Mouse (Mus musculus): ENCODE measurements at regions not wholly inside any gene's neighbourhood (a gene's known extent, or its start where the extent isn't known, plus 50 kb on each side); places are given as distances from the start of the nearest gene placed in this dataset.
A peak's percentile ranks its signal among the peaks of the same experiment; 100 is the strongest.

- DNase-seq (ENCODE audit: low spot score) = peak; percentile 30
- Histone ChIP-seq H3K36me3 (ENCODE audit: control insufficient read depth, insufficient read depth, low read length) (no peaks in the 10 kb centered on the region), H3K4me3 (ENCODE audit: low read depth, low read length) (peak overlapping the region; percentile 23), H3K4me1 (replicated peaks; ENCODE audit: control insufficient read depth, insufficient read depth, low read length) (no peaks in the 10 kb centered on the region), H3K4me2 (replicated peaks; ENCODE audit: low read depth, low read length) (peak overlapping the region; percentile 37), H3K9ac (ENCODE audit: low read depth, low read length) (no peak overlapping the region), H3K9me3 (ENCODE audit: control insufficient read depth, low read length) (no peaks in the 10 kb centered on the region), H3K27me3 (ENCODE audit: control insufficient read depth, insufficient read depth, low read length) (peaks cover 18% of the 10 kb centered on the region), H3K27ac (ENCODE audit: low read depth, low read length) (no peak overlapping the region)
- WGBS = 3% methylated on average over 27 of the region's 27 CpGs
- 0 out of 2 replicates have a peak, but pooled peaks have one; percentile 49 for ATAC-seq (ENCODE audit: low FRiP score)
Measured at GRCm38 (mm10) chr9:118389481-118390334, 88.3 kb upstream of the Eomes start.

GRCm38 (mm10) chr9:118390679-118391078 lies 87.3 kb upstream of the Eomes start:
- Histone ChIP-seq H3K4me3 (ENCODE audit: low read depth, low read length) (no peak overlapping the region), H3K27ac (ENCODE audit: low read depth, low read length) (no peak overlapping the region), H3K36me3 (ENCODE audit: control insufficient read depth, insufficient read depth, low read length) (no peaks in the 10 kb centered on the region), H3K4me1 (replicated peaks; ENCODE audit: control insufficient read depth, insufficient read depth, low read length) (no peaks in the 10 kb centered on the region), H3K9me3 (ENCODE audit: control insufficient read depth, low read length) (no peaks in the 10 kb centered on the region), H3K27me3 (ENCODE audit: control insufficient read depth, insufficient read depth, low read length) (peaks cover 18% of the 10 kb centered on the region), H3K4me2 (replicated peaks; ENCODE audit: low read depth, low read length) (no peak overlapping the region), H3K9ac (ENCODE audit: low read depth, low read length) (no peak overlapping the region)
- WGBS = 52% methylated on average over 3 of the region's 3 CpGs
- ATAC-seq (ENCODE audit: low FRiP score) = no peak
- DNase-seq (ENCODE audit: low spot score) = no peak

GRCm38 (mm10) chr9:118391715-118392114 lies 86.3 kb upstream of the Eomes start:
- H3K9me3 ChIP-seq (ENCODE audit: control insufficient read depth, low read length) = no peaks in the 10 kb centered on the region
- H3K36me3 ChIP-seq (ENCODE audit: control insufficient read depth, insufficient read depth, low read length) = no peaks in the 10 kb centered on the region
- H3K4me1 ChIP-seq (replicated peaks; ENCODE audit: control insufficient read depth, insufficient read depth, low read length) = no peaks in the 10 kb centered on the region
- H3K4me2 ChIP-seq (replicated peaks; ENCODE audit: low read depth, low read length) = no peak overlapping the region
- peaks cover 18% of the 10 kb centered on the region for H3K27me3 ChIP-seq (ENCODE audit: control insufficient read depth, insufficient read depth, low read length)
- no peak overlapping the region for H3K27ac ChIP-seq (ENCODE audit: low read depth, low read length)
- no peak for ATAC-seq (ENCODE audit: low FRiP score)
- no peak overlapping the region for H3K9ac ChIP-seq (ENCODE audit: low read depth, low read length)
- DNase-seq (ENCODE audit: low spot score) = no peak
- H3K4me3 ChIP-seq (ENCODE audit: low read depth, low read length) = no peak overlapping the region
- WGBS = 54% methylated on average over 7 of the region's 7 CpGs

- H3K27me3 ChIP-seq (ENCODE audit: control insufficient read depth, insufficient read depth, low read length) = peaks cover 12% of the 10 kb centered on the region
- H3K36me3 ChIP-seq (ENCODE audit: control insufficient read depth, insufficient read depth, low read length) = no peaks in the 10 kb centered on the region
- 89% methylated on average over 1 of the region's 1 CpGs for WGBS
Measured at GRCm38 (mm10) chr9:118392796-118393195, 85.2 kb upstream of the Eomes start.

GRCm38 (mm10) chr9:118393567-118393966 lies 84.4 kb upstream of the Eomes start:
- no peak for ATAC-seq (ENCODE audit: low FRiP score)
- no peaks in the 10 kb centered on the region for H3K9me3 ChIP-seq (ENCODE audit: control insufficient read depth, low read length)
- DNase-seq (ENCODE audit: low spot score) = no peak
- no peak overlapping the region for H3K4me3 ChIP-seq (ENCODE audit: low read depth, low read length)
- no peak overlapping the region for H3K27ac ChIP-seq (ENCODE audit: low read depth, low read length)
- no peaks in the 10 kb centered on the region for H3K4me1 ChIP-seq (replicated peaks; ENCODE audit: control insufficient read depth, insufficient read depth, low read length)
- H3K4me2 ChIP-seq (replicated peaks; ENCODE audit: low read depth, low read length) = no peak overlapping the region
- 50% methylated on average over 4 of the region's 4 CpGs for WGBS
- H3K36me3 ChIP-seq (ENCODE audit: control insufficient read depth, insufficient read depth, low read length) = no peaks in the 10 kb centered on the region
- H3K9ac ChIP-seq (ENCODE audit: low read depth, low read length) = no peak overlapping the region
- H3K27me3 ChIP-seq (ENCODE audit: control insufficient read depth, insufficient read depth, low read length) = peaks cover 9% of the 10 kb centered on the region; the same call in 1 of the 2 replicates

More at GRCm38 (mm10) chr9:118392796-118393195, 85.2 kb upstream of the Eomes start:
- no peak for DNase-seq (ENCODE audit: low spot score)
- no peak overlapping the region for H3K4me3 ChIP-seq (ENCODE audit: low read depth, low read length)
- H3K4me2 ChIP-seq (replicated peaks; ENCODE audit: low read depth, low read length) = no peak overlapping the region
- H3K27ac ChIP-seq (ENCODE audit: low read depth, low read length) = no peak overlapping the region
- ATAC-seq (ENCODE audit: low FRiP score) = no peak
- no peaks in the 10 kb centered on the region for H3K9me3 ChIP-seq (ENCODE audit: control insufficient read depth, low read length)
- no peaks in the 10 kb centered on the region for H3K4me1 ChIP-seq (replicated peaks; ENCODE audit: control insufficient read depth, insufficient read depth, low read length)
- no peak overlapping the region for H3K9ac ChIP-seq (ENCODE audit: low read depth, low read length)

GRCm38 (mm10) chr9:118396425-118397053 lies 81.5 kb upstream of the Eomes start:
- Histone ChIP-seq H3K9ac (ENCODE audit: low read depth, low read length) (no peak overlapping the region), H3K9me3 (ENCODE audit: control insufficient read depth, low read length) (no peaks in the 10 kb centered on the region), H3K36me3 (ENCODE audit: control insufficient read depth, insufficient read depth, low read length) (no peaks in the 10 kb centered on the region), H3K27me3 (ENCODE audit: control insufficient read depth, insufficient read depth, low read length) (no peaks in the 10 kb centered on the region), H3K4me2 (replicated peaks; ENCODE audit: low read depth, low read length) (no peak overlapping the region), H3K27ac (ENCODE audit: low read depth, low read length) (no peak overlapping the region), H3K4me1 (replicated peaks; ENCODE audit: control insufficient read depth, insufficient read depth, low read length) (no peaks in the 10 kb centered on the region), H3K4me3 (ENCODE audit: low read depth, low read length) (no peak overlapping the region)
- ATAC-seq (ENCODE audit: low FRiP score) (no peak), DNase-seq (ENCODE audit: low spot score) (no peak)
- WGBS = 80% methylated on average over 2 of the region's 2 CpGs

GRCm38 (mm10) chr9:118400520-118400919 lies 77.5 kb upstream of the Eomes start:
- Histone ChIP-seq H3K4me1 (replicated peaks; ENCODE audit: control insufficient read depth, insufficient read depth, low read length) (no peaks in the 10 kb centered on the region), H3K36me3 (ENCODE audit: control insufficient read depth, insufficient read depth, low read length) (no peaks in the 10 kb centered on the region), H3K27me3 (ENCODE audit: control insufficient read depth, insufficient read depth, low read length) (no peaks in the 10 kb centered on the region), H3K9ac (ENCODE audit: low read depth, low read length) (no peak overlapping the region), H3K9me3 (ENCODE audit: control insufficient read depth, low read length) (no peaks in the 10 kb centered on the region), H3K4me2 (replicated peaks; ENCODE audit: low read depth, low read length) (no peak overlapping the region), H3K27ac (ENCODE audit: low read depth, low read length) (no peak overlapping the region), H3K4me3 (ENCODE audit: low read depth, low read length) (no peak overlapping the region)
- no peak for ATAC-seq (ENCODE audit: low FRiP score)
- 73% methylated on average over 3 of the region's 3 CpGs for WGBS
- DNase-seq (ENCODE audit: low spot score) = no peak

GRCm38 (mm10) chr9:118401170-118401569 lies 76.8 kb upstream of the Eomes start:
- ATAC-seq (ENCODE audit: low FRiP score) (no peak), DNase-seq (ENCODE audit: low spot score) (no peak)
- no peaks in the 10 kb centered on the region for H3K4me1 ChIP-seq (replicated peaks; ENCODE audit: control insufficient read depth, insufficient read depth, low read length)
- no peaks in the 10 kb centered on the region for H3K27me3 ChIP-seq (ENCODE audit: control insufficient read depth, insufficient read depth, low read length)
- H3K36me3 ChIP-seq (ENCODE audit: control insufficient read depth, insufficient read depth, low read length) = no peaks in the 10 kb centered on the region
- H3K27ac ChIP-seq (ENCODE audit: low read depth, low read length) = no peak overlapping the region
- no peak overlapping the region for H3K9ac ChIP-seq (ENCODE audit: low read depth, low read length)
- no peaks in the 10 kb centered on the region for H3K9me3 ChIP-seq (ENCODE audit: control insufficient read depth, low read length)
- H3K4me2 ChIP-seq (replicated peaks; ENCODE audit: low read depth, low read length) = no peak overlapping the region
- no peak overlapping the region for H3K4me3 ChIP-seq (ENCODE audit: low read depth, low read length)

GRCm38 (mm10) chr9:118404867-118405266 lies 73.1 kb upstream of the Eomes start:
- ATAC-seq (ENCODE audit: low FRiP score) (no peak), DNase-seq (ENCODE audit: low spot score) (no peak)
- 49% methylated on average over 6 of the region's 6 CpGs for WGBS
- Histone ChIP-seq H3K9ac (ENCODE audit: low read depth, low read length) (no peak overlapping the region), H3K27me3 (ENCODE audit: control insufficient read depth, insufficient read depth, low read length) (no peaks in the 10 kb centered on the region), H3K4me1 (replicated peaks; ENCODE audit: control insufficient read depth, insufficient read depth, low read length) (no peaks in the 10 kb centered on the region), H3K4me3 (ENCODE audit: low read depth, low read length) (no peak overlapping the region), H3K36me3 (ENCODE audit: control insufficient read depth, insufficient read depth, low read length) (no peaks in the 10 kb centered on the region), H3K9me3 (ENCODE audit: control insufficient read depth, low read length) (no peaks in the 10 kb centered on the region), H3K4me2 (replicated peaks; ENCODE audit: low read depth, low read length) (no peak overlapping the region), H3K27ac (ENCODE audit: low read depth, low read length) (no peak overlapping the region)

All from hindbrain, embryonic 11.5 days (tissue).